Mouse (Mus musculus): ENCODE measurements at regions not wholly inside any gene's neighbourhood (a gene's known extent, or its start where the extent isn't known, plus 50 kb on each side); places are given as distances from the start of the nearest gene placed in this dataset.
A peak's percentile ranks its signal among the peaks of the same experiment; 100 is the strongest.

GRCm38 (mm10) chr3:47095288-47095687 lies 647.3 kb upstream of the Pabpc4l start:
- no peak for DNase-seq (ENCODE audit: low read depth, low spot score)

GRCm38 (mm10) chr3:47051563-47051962 lies 603.5 kb upstream of the Pabpc4l start:
- DNase-seq (ENCODE audit: low read depth, low spot score): no peak

GRCm38 (mm10) chr3:47025738-47026137 lies 577.7 kb upstream of the Pabpc4l start:
- no peak for DNase-seq (ENCODE audit: low read depth, low spot score)

GRCm38 (mm10) chr3:47019270-47019669 lies 571.3 kb upstream of the Pabpc4l start:
- DNase-seq (ENCODE audit: low read depth, low spot score): no peak

- no peak for DNase-seq (ENCODE audit: low read depth, low spot score)
Observed at GRCm38 (mm10) chr3:47018565-47018964, 570.5 kb upstream of the Pabpc4l start.

GRCm38 (mm10) chr3:47010459-47010858 lies 562.4 kb upstream of the Pabpc4l start:
- no peak for DNase-seq (ENCODE audit: low read depth, low spot score)

GRCm38 (mm10) chr3:46998916-46999315 lies 550.9 kb upstream of the Pabpc4l start:
- no peak for DNase-seq (ENCODE audit: low read depth, low spot score)

- no peak for DNase-seq (ENCODE audit: low read depth, low spot score)
Observed at GRCm38 (mm10) chr3:46970744-46971143, 522.7 kb upstream of the Pabpc4l start.

- DNase-seq (ENCODE audit: low read depth, low spot score): no peak
Observed at GRCm38 (mm10) chr3:46970000-46970399, 522.0 kb upstream of the Pabpc4l start.

GRCm38 (mm10) chr3:46951391-46951790 lies 503.4 kb upstream of the Pabpc4l start:
- no peak for DNase-seq (ENCODE audit: low read depth, low spot score)

GRCm38 (mm10) chr3:46937751-46938150 lies 489.7 kb upstream of the Pabpc4l start:
- no peak for DNase-seq (ENCODE audit: low read depth, low spot score)

- no peak for DNase-seq (ENCODE audit: low read depth, low spot score)
Observed at GRCm38 (mm10) chr3:46891057-46891736, 443.2 kb upstream of the Pabpc4l start.

- no peak for DNase-seq (ENCODE audit: low read depth, low spot score)
Observed at GRCm38 (mm10) chr3:46875848-46876247, 427.8 kb upstream of the Pabpc4l start.

- no peak for DNase-seq (ENCODE audit: low read depth, low spot score)
Observed at GRCm38 (mm10) chr3:46870876-46871275, 422.9 kb upstream of the Pabpc4l start.

GRCm38 (mm10) chr3:46869576-46870295 lies 421.7 kb upstream of the Pabpc4l start:
- DNase-seq (ENCODE audit: low read depth, low spot score): no peak

GRCm38 (mm10) chr3:46848400-46848983 lies 400.5 kb upstream of the Pabpc4l start:
- DNase-seq (ENCODE audit: low read depth, low spot score): no peak

- peak; percentile 1 for DNase-seq (ENCODE audit: low read depth, low spot score)
Observed at GRCm38 (mm10) chr3:46828676-46829075, 380.7 kb upstream of the Pabpc4l start.
